Mouse (Mus musculus): ENCODE results near the gene Ddo. TPM values are rescaled to one million over a fixed set of nuclear protein-coding genes. Genes with fewer than 3 reads are reported as not detected.

Gene Ddo
- 6.7 TPM for polyA plus RNA-seq (2014; fragmentation: Illumina TruSeq; extraction: RNeasy Lipid Tissue Mini Kit (QIAGEN cat#74804); ENCODE audit: insufficient read depth, low read depth, low replicate concordance)

DNA sequence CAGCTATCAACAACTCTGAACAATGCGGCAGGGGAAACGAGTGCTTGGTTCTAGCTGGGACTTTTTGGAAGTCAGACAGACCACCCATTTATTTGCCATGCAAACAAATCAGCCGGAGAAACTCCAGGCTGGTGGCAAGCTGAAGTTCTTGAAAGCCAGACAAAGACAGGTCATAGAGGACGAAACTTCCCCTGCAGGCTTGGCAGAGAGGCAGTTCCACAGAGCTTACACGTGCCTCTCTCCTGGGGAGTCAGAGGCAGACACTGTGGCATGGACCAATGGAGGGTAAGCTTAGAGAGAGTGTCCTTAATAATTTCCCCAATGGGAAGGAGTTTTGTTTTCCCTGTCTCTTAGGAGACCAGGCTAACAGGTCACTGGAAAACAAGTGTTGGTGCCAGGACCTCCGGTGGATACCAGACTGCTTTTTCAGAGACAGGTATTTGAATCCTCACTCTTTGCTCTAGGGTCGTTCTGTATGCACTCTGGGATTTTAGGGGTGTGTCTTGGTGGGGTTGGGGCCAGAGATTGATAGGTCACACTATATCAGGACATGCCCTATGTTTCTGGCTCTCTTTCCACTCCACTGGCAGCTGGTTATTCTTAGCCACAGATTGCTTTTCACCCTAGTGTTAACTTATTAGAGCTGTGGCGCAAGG is at the start of gene Ddo:
Ddo (plus strand) TSS at position 356 of the 656 bp plus-strand sequence.

GRCm38 (mm10) chr10:40683092-40683867 is 53.5 kb downstream of the Ddo start, which contains the start of gene Mettl24:
Mettl24 (plus strand) TSS chr10:40683282.

Other genes starting within 250 kb of the Ddo start
- not detected for gene Slc22a16, start 59.7 kb upstream of the Ddo start, polyA plus RNA-seq (2014; fragmentation: Illumina TruSeq; extraction: RNeasy Lipid Tissue Mini Kit (QIAGEN cat#74804); ENCODE audit: insufficient read depth, low read depth, low replicate concordance)
- gene Mettl24, start 53.3 kb downstream of the Ddo start, polyA plus RNA-seq (2014; fragmentation: Illumina TruSeq; extraction: RNeasy Lipid Tissue Mini Kit (QIAGEN cat#74804); ENCODE audit: insufficient read depth, low read depth, low replicate concordance) = 10.2 TPM

All from lung, adult 10 weeks (tissue).